Mouse (Mus musculus): ENCODE data around the gene Rab33b. TPM values are rescaled to one million over a fixed set of nuclear protein-coding genes. Genes with fewer than 3 reads are reported as not detected.

The Rab33b gene
- polyA plus RNA-seq, 1 experiment from 2014 or later, result 26.6 TPM

DNA sequence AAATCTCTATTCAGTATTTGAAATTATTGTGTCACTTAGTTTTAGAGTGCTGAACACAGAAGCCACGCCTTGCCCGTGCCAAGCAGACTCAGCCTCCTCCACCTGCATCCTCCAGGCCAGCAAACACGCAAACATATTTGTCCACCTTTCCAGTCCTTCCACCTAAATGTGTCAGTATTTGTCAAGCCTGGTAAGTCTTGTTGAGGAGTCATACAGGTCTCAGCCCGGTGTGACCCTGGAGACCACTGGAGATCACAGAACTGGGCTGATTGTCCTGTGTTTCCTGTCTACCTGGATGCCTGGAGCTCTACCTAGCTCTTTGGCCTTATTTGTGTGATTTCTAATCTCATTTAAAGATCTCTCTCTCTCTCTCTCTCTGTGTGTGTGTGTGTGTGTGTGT lies 16.2 kb downstream of the Rab33b start:
- H3K27me3 ChIP-seq (ENCODE audit: control insufficient read depth, insufficient read depth, low read length), result no peaks in the 10 kb centered on the region
- H3K36me3 ChIP-seq (replicated peaks; ENCODE audit: control insufficient read depth, insufficient read depth), result no peaks in the 10 kb centered on the region; the same call in 1 of the 2 replicates
- no peak overlapping the region for H3K9ac ChIP-seq
- ATAC-seq (ENCODE audit: low FRiP score), result no peak
- H3K27ac ChIP-seq, result no peak overlapping the region
- no peak for DNase-seq (ENCODE audit: low spot score)
- 92% methylated on average over 4 of the region's 4 CpGs for WGBS
- H3K4me1 ChIP-seq (replicated peaks; ENCODE audit: control insufficient read depth, insufficient read depth, low read length), result no peaks in the 10 kb centered on the region
- H3K9me3 ChIP-seq (ENCODE audit: control insufficient read depth, low read length), result no peaks in the 10 kb centered on the region
- H3K4me3 ChIP-seq (replicated peaks; ENCODE audit: low read length), result no peak overlapping the region
- no peak overlapping the region for H3K4me2 ChIP-seq (replicated peaks)

DNA sequence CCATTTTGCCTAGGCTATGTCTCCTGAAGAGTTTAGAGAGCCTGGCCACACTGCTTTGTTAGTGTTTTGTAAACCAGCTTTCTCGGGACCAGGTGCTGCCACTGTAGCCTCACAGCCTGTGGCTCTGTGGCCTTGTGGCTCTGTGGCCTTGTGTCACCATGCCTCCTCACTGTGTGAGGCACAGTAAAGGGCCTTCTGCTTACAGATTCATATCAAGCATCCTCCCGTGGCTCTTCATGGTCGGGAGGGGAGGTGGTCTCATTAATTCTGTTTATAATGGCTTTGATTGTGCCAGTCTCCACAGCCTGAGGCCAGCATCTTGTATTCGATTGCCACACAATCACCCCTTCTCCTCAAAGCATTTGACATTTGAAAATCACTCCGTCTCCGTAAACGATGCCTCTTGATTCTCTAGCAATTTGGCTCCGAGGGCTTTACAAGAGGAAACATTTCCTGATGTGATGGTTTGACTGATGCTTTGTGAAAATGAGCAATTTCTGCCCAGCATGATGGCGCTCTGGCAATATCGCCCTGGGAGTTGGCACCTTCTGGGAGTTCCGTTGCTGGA lies 20.7 kb downstream of the Rab33b start:
- Histone ChIP-seq H3K27ac (no peak overlapping the region), H3K4me2 (replicated peaks) (no peak overlapping the region), H3K27me3 (ENCODE audit: control insufficient read depth, insufficient read depth, low read length) (no peaks in the 10 kb centered on the region), H3K9ac (no peak overlapping the region), H3K9me3 (ENCODE audit: control insufficient read depth, low read length) (no peaks in the 10 kb centered on the region), H3K4me1 (replicated peaks; ENCODE audit: control insufficient read depth, insufficient read depth, low read length) (no peaks in the 10 kb centered on the region), H3K4me3 (replicated peaks; ENCODE audit: low read length) (no peak overlapping the region), H3K36me3 (replicated peaks; ENCODE audit: control insufficient read depth, insufficient read depth) (no peaks in the 10 kb centered on the region)
- WGBS, result 36% methylated on average over 11 of the region's 11 CpGs
- ATAC-seq (ENCODE audit: low FRiP score) (no peak), DNase-seq (ENCODE audit: low spot score) (no peak)

DNA sequence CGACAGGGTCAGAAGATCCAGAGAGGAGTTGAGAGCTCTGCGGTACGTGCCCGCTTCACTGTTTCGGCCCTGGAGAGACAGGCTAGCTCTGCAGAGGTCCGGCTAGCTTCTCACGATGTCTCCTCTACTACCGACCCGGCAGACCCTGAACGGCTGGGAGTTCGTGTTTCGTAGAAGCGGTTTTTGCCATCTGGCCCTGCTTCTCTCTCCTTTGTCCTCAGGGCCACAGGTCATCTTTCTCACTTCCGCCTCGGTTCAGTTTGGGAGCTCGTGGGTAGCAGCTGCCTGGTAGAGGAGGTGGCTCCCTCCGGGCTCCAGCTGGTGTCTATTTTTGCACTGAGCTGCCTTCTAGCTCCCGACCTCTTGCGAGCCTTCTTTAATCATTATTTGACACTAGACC lies 21.7 kb downstream of the Rab33b start:
- WGBS, result 41% methylated on average over 19 of the region's 19 CpGs
- H3K27ac ChIP-seq, result no peak overlapping the region
- H3K4me3 ChIP-seq (replicated peaks; ENCODE audit: low read length), result no peak overlapping the region

DNA sequence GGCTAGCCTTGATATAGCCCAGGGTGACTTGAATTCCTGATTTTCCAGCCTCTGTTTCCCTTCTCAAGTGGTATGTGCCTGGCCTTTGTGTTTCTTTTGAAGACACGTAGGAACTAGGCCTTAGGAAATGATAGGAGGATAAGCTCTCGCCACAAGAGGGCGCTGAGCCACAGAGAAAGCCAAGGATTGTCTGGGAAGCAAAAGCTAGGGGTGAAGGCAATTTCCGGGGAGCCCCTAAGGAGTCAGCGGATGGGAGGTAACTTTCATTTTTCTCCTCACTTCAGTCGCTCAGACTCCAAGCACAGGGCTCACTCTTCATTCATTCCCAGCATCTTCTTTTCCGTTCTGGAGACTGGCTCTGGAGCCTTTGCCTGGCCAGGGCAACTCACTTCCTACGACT lies 27.2 kb downstream of the Rab33b start:
- H3K27ac ChIP-seq, result no peak overlapping the region
- no peaks in the 10 kb centered on the region for H3K4me1 ChIP-seq (replicated peaks; ENCODE audit: control insufficient read depth, insufficient read depth, low read length)
- H3K4me3 ChIP-seq (replicated peaks; ENCODE audit: low read length), result no peak overlapping the region
- H3K4me2 ChIP-seq (replicated peaks), result no peak overlapping the region
- 33% methylated on average over 8 of the region's 8 CpGs for WGBS
- no peak for ATAC-seq (ENCODE audit: low FRiP score)
- no peaks in the 10 kb centered on the region for H3K9me3 ChIP-seq (ENCODE audit: control insufficient read depth, low read length)
- DNase-seq (ENCODE audit: low spot score), result peak; percentile 81
- H3K9ac ChIP-seq, result no peak overlapping the region
- H3K27me3 ChIP-seq (ENCODE audit: control insufficient read depth, insufficient read depth, low read length), result no peaks in the 10 kb centered on the region
- no peaks in the 10 kb centered on the region for H3K36me3 ChIP-seq (replicated peaks; ENCODE audit: control insufficient read depth, insufficient read depth)

More for the DNA sequence above, 21.7 kb downstream of the Rab33b start:
- Histone ChIP-seq H3K36me3 (replicated peaks; ENCODE audit: control insufficient read depth, insufficient read depth) (no peaks in the 10 kb centered on the region), H3K9ac (no peak overlapping the region), H3K4me1 (replicated peaks; ENCODE audit: control insufficient read depth, insufficient read depth, low read length) (no peaks in the 10 kb centered on the region), H3K27me3 (ENCODE audit: control insufficient read depth, insufficient read depth, low read length) (no peaks in the 10 kb centered on the region), H3K9me3 (ENCODE audit: control insufficient read depth, low read length) (no peaks in the 10 kb centered on the region), H3K4me2 (replicated peaks) (no peak overlapping the region)
- ATAC-seq (ENCODE audit: low FRiP score) (no peak), DNase-seq (ENCODE audit: low spot score) (no peak)

DNA sequence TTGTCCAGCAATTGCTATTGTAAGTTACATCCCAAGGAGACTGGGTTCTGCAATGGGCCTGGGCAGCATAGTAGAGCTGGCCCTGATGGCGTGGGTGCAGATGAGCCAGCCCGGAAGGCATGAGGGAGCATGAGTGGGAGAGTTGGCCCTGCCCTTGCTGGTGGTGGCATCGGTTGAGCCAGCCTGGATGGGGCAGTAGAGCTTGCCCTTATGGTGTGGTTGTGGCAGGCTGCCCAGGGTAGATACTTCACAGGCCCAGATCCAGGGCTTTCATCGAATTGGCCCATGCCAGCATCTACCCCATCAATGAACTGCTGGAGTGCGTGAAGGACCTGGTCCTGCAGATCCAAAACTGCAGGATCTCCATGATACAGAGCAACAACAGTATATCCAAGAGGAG lies 28.3 kb downstream of the Rab33b start:
- WGBS, result 94% methylated on average over 5 of the region's 5 CpGs
- no peaks in the 10 kb centered on the region for H3K27me3 ChIP-seq (ENCODE audit: control insufficient read depth, insufficient read depth, low read length)
- ATAC-seq (ENCODE audit: low FRiP score), result no peak

DNA sequence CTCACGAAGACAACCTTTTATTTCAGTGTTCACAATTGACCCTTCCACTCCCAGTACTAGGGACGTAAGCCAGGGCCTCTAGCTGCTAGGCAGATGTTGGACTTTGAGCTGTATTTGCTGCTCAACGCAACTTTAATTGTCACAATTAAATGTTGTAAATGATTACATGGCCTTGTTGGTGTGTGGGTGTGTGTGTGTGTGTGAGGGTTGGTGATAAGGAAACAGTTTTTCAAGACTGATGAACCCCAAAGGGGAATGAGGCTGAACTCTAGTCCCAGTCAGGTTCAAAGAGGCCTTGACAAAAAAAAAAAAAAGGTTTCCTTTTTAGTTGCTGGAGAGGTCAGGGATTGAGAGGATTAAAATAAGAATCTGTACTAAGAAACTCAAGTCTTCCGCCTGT lies 33.7 kb downstream of the Rab33b start:
- Histone ChIP-seq H3K36me3 (replicated peaks; ENCODE audit: control insufficient read depth, insufficient read depth) (peaks cover 41% of the 10 kb centered on the region), H3K4me3 (replicated peaks; ENCODE audit: low read length) (no peak overlapping the region), H3K27me3 (ENCODE audit: control insufficient read depth, insufficient read depth, low read length) (no peaks in the 10 kb centered on the region), H3K9ac (no peak overlapping the region), H3K27ac (no peak overlapping the region), H3K4me1 (replicated peaks; ENCODE audit: control insufficient read depth, insufficient read depth, low read length) (no peaks in the 10 kb centered on the region), H3K4me2 (replicated peaks) (no peak overlapping the region), H3K9me3 (ENCODE audit: control insufficient read depth, low read length) (no peaks in the 10 kb centered on the region)
- WGBS, result 80% methylated on average over 4 of the region's 4 CpGs
- no peak for DNase-seq (ENCODE audit: low spot score)
- no peak for ATAC-seq (ENCODE audit: low FRiP score)

More for the DNA sequence above, 28.3 kb downstream of the Rab33b start:
- H3K36me3 ChIP-seq (replicated peaks; ENCODE audit: control insufficient read depth, insufficient read depth), result no peaks in the 10 kb centered on the region
- H3K9ac ChIP-seq, result no peak overlapping the region
- no peak overlapping the region for H3K4me2 ChIP-seq (replicated peaks)
- no peak overlapping the region for H3K27ac ChIP-seq
- H3K4me3 ChIP-seq (replicated peaks; ENCODE audit: low read length), result no peak overlapping the region
- no peak for DNase-seq (ENCODE audit: low spot score)
- H3K4me1 ChIP-seq (replicated peaks; ENCODE audit: control insufficient read depth, insufficient read depth, low read length), result no peaks in the 10 kb centered on the region
- no peaks in the 10 kb centered on the region for H3K9me3 ChIP-seq (ENCODE audit: control insufficient read depth, low read length)

DNA sequence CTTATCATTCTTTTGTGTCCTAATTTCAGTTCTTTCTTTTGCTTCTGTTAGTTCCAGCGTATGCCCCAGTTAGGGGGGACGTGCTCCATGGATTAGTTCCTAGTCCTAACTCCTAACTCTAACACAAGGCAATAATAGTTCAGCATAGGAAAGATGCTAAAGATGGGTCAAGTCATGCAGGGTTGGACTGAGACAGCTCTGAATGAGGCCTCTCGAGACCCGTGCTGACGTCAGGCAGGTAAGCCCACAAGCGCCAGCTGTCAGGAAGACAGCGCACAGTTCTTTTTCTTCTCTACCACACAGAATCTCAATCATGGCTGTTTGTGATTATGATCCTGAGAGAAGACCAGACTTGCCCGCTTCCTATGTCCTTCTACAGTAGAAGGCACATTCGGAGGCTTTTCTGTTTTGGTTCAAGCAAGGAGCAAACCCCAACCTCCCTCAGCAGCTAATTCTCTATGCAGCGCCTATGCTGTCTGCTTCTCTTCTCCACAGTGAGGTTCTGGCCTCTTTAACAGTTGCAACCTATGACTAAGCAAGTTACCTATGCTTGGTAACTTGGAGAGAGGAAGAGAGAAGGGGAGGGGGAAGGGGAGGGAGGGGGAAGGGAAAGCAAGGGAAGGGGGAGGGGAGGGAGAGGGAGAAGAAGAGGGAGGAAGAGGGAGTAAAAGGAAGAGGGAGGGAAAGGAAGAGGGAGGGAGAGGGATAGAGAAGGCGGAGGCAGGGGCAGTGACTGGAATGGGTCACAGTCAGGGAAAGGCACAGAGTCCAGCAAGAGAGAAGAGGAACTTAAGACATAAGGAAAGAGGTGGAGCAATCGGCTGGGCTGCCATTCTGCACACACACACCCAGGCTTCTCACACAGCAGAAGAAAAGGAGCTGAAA lies 34.4 kb downstream of the Rab33b start:
- 77% methylated on average over 12 of the region's 12 CpGs for WGBS
- H3K9me3 ChIP-seq (ENCODE audit: control insufficient read depth, low read length), result no peaks in the 10 kb centered on the region
- H3K4me2 ChIP-seq (replicated peaks), result no peak overlapping the region
- H3K4me1 ChIP-seq (replicated peaks; ENCODE audit: control insufficient read depth, insufficient read depth, low read length), result no peaks in the 10 kb centered on the region
- DNase-seq (ENCODE audit: low spot score) (no peak), ATAC-seq (ENCODE audit: low FRiP score) (no peak)
- no peaks in the 10 kb centered on the region for H3K27me3 ChIP-seq (ENCODE audit: control insufficient read depth, insufficient read depth, low read length)
- no peak overlapping the region for H3K9ac ChIP-seq
- H3K27ac ChIP-seq, result no peak overlapping the region
- peaks cover 48% of the 10 kb centered on the region for H3K36me3 ChIP-seq (replicated peaks; ENCODE audit: control insufficient read depth, insufficient read depth)
- no peak overlapping the region for H3K4me3 ChIP-seq (replicated peaks; ENCODE audit: low read length)

DNA sequence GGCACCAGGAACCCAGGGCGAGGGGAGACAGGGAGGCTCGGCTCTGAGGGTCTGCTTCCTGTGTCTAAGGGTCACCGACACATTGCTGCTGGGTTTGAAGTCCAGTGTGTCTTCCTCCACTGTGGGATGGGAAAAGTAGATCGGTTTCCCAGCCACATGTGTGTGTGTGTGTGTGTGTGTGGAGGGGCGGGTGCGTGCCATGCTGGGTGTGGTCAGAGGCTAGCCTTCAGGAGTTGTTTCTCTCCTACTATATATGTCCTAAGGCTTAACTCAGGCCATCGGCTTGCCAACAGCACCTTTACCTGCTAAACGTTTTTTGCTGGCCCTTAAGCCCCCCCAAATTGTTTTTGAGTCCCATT lies 35.0 kb downstream of the Rab33b start:
- H3K27me3 ChIP-seq (ENCODE audit: control insufficient read depth, insufficient read depth, low read length), result no peaks in the 10 kb centered on the region
- H3K27ac ChIP-seq, result no peak overlapping the region

DNA sequence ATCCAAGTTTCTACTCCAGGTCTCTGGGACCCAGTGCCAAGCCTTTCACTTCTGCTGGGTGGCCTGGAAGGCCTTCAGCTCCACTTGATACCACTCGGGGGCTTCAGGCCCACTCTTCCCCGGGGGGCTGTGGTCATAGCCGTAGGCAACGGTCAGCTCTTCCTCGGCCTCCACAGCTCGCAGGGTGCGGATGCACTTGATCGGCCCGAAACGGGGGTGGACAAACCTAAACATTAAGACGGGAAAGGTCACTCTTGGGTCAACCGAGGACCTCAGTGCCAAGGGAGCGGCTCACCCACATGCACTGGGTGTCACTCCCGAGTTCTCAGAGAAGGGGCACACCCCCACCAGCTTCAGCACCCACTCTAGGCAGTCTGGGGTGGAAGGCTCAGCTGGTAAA lies 37.5 kb downstream of the Rab33b start:
- H3K27me3 ChIP-seq (ENCODE audit: control insufficient read depth, insufficient read depth, low read length), result no peaks in the 10 kb centered on the region
- no peak for DNase-seq (ENCODE audit: low spot score)
- no peaks in the 10 kb centered on the region for H3K4me1 ChIP-seq (replicated peaks; ENCODE audit: control insufficient read depth, insufficient read depth, low read length)
- ATAC-seq (ENCODE audit: low FRiP score), result no peak
- no peak overlapping the region for H3K9ac ChIP-seq
- no peak overlapping the region for H3K4me3 ChIP-seq (replicated peaks; ENCODE audit: low read length)
- WGBS, result 93% methylated on average over 14 of the region's 14 CpGs
- H3K27ac ChIP-seq, result no peak overlapping the region
- no peak overlapping the region for H3K4me2 ChIP-seq (replicated peaks)
- H3K36me3 ChIP-seq (replicated peaks; ENCODE audit: control insufficient read depth, insufficient read depth), result peaks cover 79% of the 10 kb centered on the region
- no peaks in the 10 kb centered on the region for H3K9me3 ChIP-seq (ENCODE audit: control insufficient read depth, low read length)

More for the DNA sequence above, 35.0 kb downstream of the Rab33b start:
- Histone ChIP-seq H3K4me3 (replicated peaks; ENCODE audit: low read length) (no peak overlapping the region), H3K9me3 (ENCODE audit: control insufficient read depth, low read length) (no peaks in the 10 kb centered on the region), H3K4me1 (replicated peaks; ENCODE audit: control insufficient read depth, insufficient read depth, low read length) (no peaks in the 10 kb centered on the region), H3K4me2 (replicated peaks) (no peak overlapping the region), H3K9ac (no peak overlapping the region), H3K36me3 (replicated peaks; ENCODE audit: control insufficient read depth, insufficient read depth) (peaks cover 54% of the 10 kb centered on the region)
- DNase-seq (ENCODE audit: low spot score) (no peak), ATAC-seq (ENCODE audit: low FRiP score) (no peak)
- WGBS, result 75% methylated on average over 8 of the region's 8 CpGs
